In genomic region chr3:32393986-32394385, GRCm38 (mm10) we compare ENCODE assay signal across 12 mouse cellular contexts.
"Had no signal": no experiment of that assay in that cellular context is flagged by ENCODE, and none has a peak within 500 bp of the region (broad histone marks: within the 10 kb centered on the region; RNA-seq: fewer than 3 reads in every experiment).

No protein-coding gene starts in this region.

- H3K27ac ChIP-seq: hindbrain, embryonic 15.5 days; left cerebral cortex, adult 2 months; limb, embryonic 10.5 days; midbrain, embryonic 13.5 days; neural tube, embryonic 15.5 days had no signal

- H3K9ac ChIP-seq: hindbrain, embryonic 15.5 days; midbrain, embryonic 13.5 days; neural tube, embryonic 15.5 days had no signal

- H3K27me3 ChIP-seq: hindbrain, embryonic 15.5 days; midbrain, embryonic 13.5 days; neural tube, embryonic 15.5 days had no signal

- H3K4me2 ChIP-seq: hindbrain, embryonic 15.5 days; midbrain, embryonic 13.5 days; neural tube, embryonic 15.5 days had no signal

- H3K4me3 ChIP-seq: hindbrain, embryonic 15.5 days; left cerebral cortex, adult 2 months; limb, embryonic 10.5 days; midbrain, embryonic 13.5 days; neural tube, embryonic 15.5 days had no signal

- H3K9me3 ChIP-seq: hindbrain, embryonic 15.5 days; limb, embryonic 10.5 days; midbrain, embryonic 13.5 days; neural tube, embryonic 15.5 days had no signal

- DNase-seq: lung, adult 2 months; lung, postnatal 36 days; right cerebral cortex, adult 18-20 months; right cerebral cortex, postnatal 25 days; thymus, postnatal 14 days had no signal

- ATAC-seq: intestine, embryonic 16.5 days; lung, postnatal 0 days; midbrain, embryonic 13.5 days had no signal

- H3K36me3 ChIP-seq: hindbrain, embryonic 15.5 days; limb, embryonic 10.5 days; midbrain, embryonic 13.5 days; neural tube, embryonic 15.5 days had no signal
